Mouse (Mus musculus): ENCODE measurements at regions not wholly inside any gene's neighbourhood (a gene's known extent, or its start where the extent isn't known, plus 50 kb on each side); places are given as distances from the start of the nearest gene placed in this dataset.

- Histone ChIP-seq H3K4me3 (replicated peaks; ENCODE audit: low read length) (no peak overlapping the region), H3K27ac (peak overlapping the region; percentile 28; the same call in 1 of the 2 replicates)
- peak; percentile 62 for ATAC-seq (ENCODE audit: low FRiP score)
Measured at GRCm38 (mm10) chr1:79379736-79380135, 60.2 kb downstream of the Scg2 start.

GRCm38 (mm10) chr1:79374811-79375210 is 65.1 kb downstream of the Scg2 start:
- H3K27me3 ChIP-seq (ENCODE audit: control insufficient read depth, insufficient read depth, low read length), result no peaks in the 10 kb centered on the region
- H3K27ac ChIP-seq, result no peak overlapping the region
- H3K4me2 ChIP-seq (replicated peaks), result no peak overlapping the region
- no peaks in the 10 kb centered on the region for H3K4me1 ChIP-seq (replicated peaks; ENCODE audit: control insufficient read depth, insufficient read depth, low read length)
- no peak overlapping the region for H3K4me3 ChIP-seq (replicated peaks; ENCODE audit: low read length)
- no peak overlapping the region for H3K9ac ChIP-seq
- ATAC-seq (ENCODE audit: low FRiP score), result no peak
- 52% methylated on average over 3 of the region's 3 CpGs for WGBS
- no peak for DNase-seq (ENCODE audit: low spot score)
- H3K9me3 ChIP-seq (ENCODE audit: control insufficient read depth, low read length), result no peaks in the 10 kb centered on the region
- no peaks in the 10 kb centered on the region for H3K36me3 ChIP-seq (replicated peaks; ENCODE audit: control insufficient read depth, insufficient read depth)

More at GRCm38 (mm10) chr1:79379736-79380135, 60.2 kb downstream of the Scg2 start:
- no peaks in the 10 kb centered on the region for H3K4me1 ChIP-seq (replicated peaks; ENCODE audit: control insufficient read depth, insufficient read depth, low read length)
- DNase-seq (ENCODE audit: low spot score), result no peak
- H3K27me3 ChIP-seq (ENCODE audit: control insufficient read depth, insufficient read depth, low read length), result no peaks in the 10 kb centered on the region
- H3K4me2 ChIP-seq (replicated peaks), result no peak overlapping the region
- H3K9ac ChIP-seq, result no peak overlapping the region
- WGBS, result 60% methylated on average over 5 of the region's 5 CpGs
- H3K36me3 ChIP-seq (replicated peaks; ENCODE audit: control insufficient read depth, insufficient read depth), result no peaks in the 10 kb centered on the region
- H3K9me3 ChIP-seq (ENCODE audit: control insufficient read depth, low read length), result no peaks in the 10 kb centered on the region

GRCm38 (mm10) chr1:79357291-79358045 is 82.5 kb downstream of the Scg2 start:
- WGBS, result 76% methylated on average over 2 of the region's 2 CpGs

GRCm38 (mm10) chr1:79346511-79346910 is 93.4 kb downstream of the Scg2 start:
- H3K36me3 ChIP-seq (replicated peaks; ENCODE audit: control insufficient read depth, insufficient read depth), result no peaks in the 10 kb centered on the region
- 80% methylated on average over 3 of the region's 3 CpGs for WGBS
- no peak overlapping the region for H3K4me2 ChIP-seq (replicated peaks)
- ATAC-seq (ENCODE audit: low FRiP score) (no peak), DNase-seq (ENCODE audit: low spot score) (no peak)
- H3K27me3 ChIP-seq (ENCODE audit: control insufficient read depth, insufficient read depth, low read length), result no peaks in the 10 kb centered on the region
- H3K9me3 ChIP-seq (ENCODE audit: control insufficient read depth, low read length), result no peaks in the 10 kb centered on the region
- H3K27ac ChIP-seq, result no peak overlapping the region
- H3K4me1 ChIP-seq (replicated peaks; ENCODE audit: control insufficient read depth, insufficient read depth, low read length), result no peaks in the 10 kb centered on the region
- no peak overlapping the region for H3K4me3 ChIP-seq (replicated peaks; ENCODE audit: low read length)
- H3K9ac ChIP-seq, result no peak overlapping the region

More at GRCm38 (mm10) chr1:79357291-79358045, 82.5 kb downstream of the Scg2 start:
- Histone ChIP-seq H3K27me3 (ENCODE audit: control insufficient read depth, insufficient read depth, low read length) (no peaks in the 10 kb centered on the region), H3K4me1 (replicated peaks; ENCODE audit: control insufficient read depth, insufficient read depth, low read length) (no peaks in the 10 kb centered on the region), H3K4me3 (replicated peaks; ENCODE audit: low read length) (no peak overlapping the region), H3K36me3 (replicated peaks; ENCODE audit: control insufficient read depth, insufficient read depth) (no peaks in the 10 kb centered on the region), H3K4me2 (replicated peaks) (no peak overlapping the region), H3K9me3 (ENCODE audit: control insufficient read depth, low read length) (no peaks in the 10 kb centered on the region), H3K27ac (no peak overlapping the region), H3K9ac (no peak overlapping the region)
- ATAC-seq (ENCODE audit: low FRiP score) (no peak), DNase-seq (ENCODE audit: low spot score) (no peak)

- no peaks in the 10 kb centered on the region for H3K9me3 ChIP-seq (ENCODE audit: control insufficient read depth, low read length)
- ATAC-seq (ENCODE audit: low FRiP score) (no peak), DNase-seq (ENCODE audit: low spot score) (no peak)
- no peak overlapping the region for H3K27ac ChIP-seq
- no peak overlapping the region for H3K4me3 ChIP-seq (replicated peaks; ENCODE audit: low read length)
- H3K9ac ChIP-seq, result no peak overlapping the region
- no peaks in the 10 kb centered on the region for H3K27me3 ChIP-seq (ENCODE audit: control insufficient read depth, insufficient read depth, low read length)
- 81% methylated on average over 7 of the region's 7 CpGs for WGBS
- H3K4me1 ChIP-seq (replicated peaks; ENCODE audit: control insufficient read depth, insufficient read depth, low read length), result no peaks in the 10 kb centered on the region
- no peaks in the 10 kb centered on the region for H3K36me3 ChIP-seq (replicated peaks; ENCODE audit: control insufficient read depth, insufficient read depth)
- no peak overlapping the region for H3K4me2 ChIP-seq (replicated peaks)
Measured at GRCm38 (mm10) chr1:79335480-79336114, 104.3 kb downstream of the Scg2 start.

- Histone ChIP-seq H3K36me3 (replicated peaks; ENCODE audit: control insufficient read depth, insufficient read depth) (no peaks in the 10 kb centered on the region), H3K9ac (no peak overlapping the region), H3K27me3 (ENCODE audit: control insufficient read depth, insufficient read depth, low read length) (no peaks in the 10 kb centered on the region), H3K4me3 (replicated peaks; ENCODE audit: low read length) (no peak overlapping the region), H3K9me3 (ENCODE audit: control insufficient read depth, low read length) (no peaks in the 10 kb centered on the region), H3K4me2 (replicated peaks) (no peak overlapping the region), H3K4me1 (replicated peaks; ENCODE audit: control insufficient read depth, insufficient read depth, low read length) (no peaks in the 10 kb centered on the region), H3K27ac (no peak overlapping the region)
- DNase-seq (ENCODE audit: low spot score) (no peak), ATAC-seq (ENCODE audit: low FRiP score) (no peak)
- WGBS, result 67% methylated on average over 5 of the region's 5 CpGs
Measured at GRCm38 (mm10) chr1:79317194-79317593, 122.7 kb downstream of the Scg2 start.

- no peaks in the 10 kb centered on the region for H3K9me3 ChIP-seq (ENCODE audit: control insufficient read depth, low read length)
- no peak overlapping the region for H3K9ac ChIP-seq
- H3K36me3 ChIP-seq (replicated peaks; ENCODE audit: control insufficient read depth, insufficient read depth), result no peaks in the 10 kb centered on the region
- H3K4me3 ChIP-seq (replicated peaks; ENCODE audit: low read length), result no peak overlapping the region
- DNase-seq (ENCODE audit: low spot score) (no peak), ATAC-seq (ENCODE audit: low FRiP score) (no peak)
- no peaks in the 10 kb centered on the region for H3K27me3 ChIP-seq (ENCODE audit: control insufficient read depth, insufficient read depth, low read length)
- no peak overlapping the region for H3K27ac ChIP-seq
- WGBS, result 92% methylated on average over 3 of the region's 3 CpGs
- no peaks in the 10 kb centered on the region for H3K4me1 ChIP-seq (replicated peaks; ENCODE audit: control insufficient read depth, insufficient read depth, low read length)
- H3K4me2 ChIP-seq (replicated peaks), result no peak overlapping the region
Measured at GRCm38 (mm10) chr1:79314774-79315173, 125.1 kb downstream of the Scg2 start.

GRCm38 (mm10) chr1:79312153-79312552 is 127.8 kb downstream of the Scg2 start:
- Histone ChIP-seq H3K4me2 (replicated peaks) (no peak overlapping the region), H3K4me1 (replicated peaks; ENCODE audit: control insufficient read depth, insufficient read depth, low read length) (no peaks in the 10 kb centered on the region), H3K27me3 (ENCODE audit: control insufficient read depth, insufficient read depth, low read length) (no peaks in the 10 kb centered on the region), H3K4me3 (replicated peaks; ENCODE audit: low read length) (no peak overlapping the region), H3K27ac (no peak overlapping the region), H3K9ac (no peak overlapping the region), H3K36me3 (replicated peaks; ENCODE audit: control insufficient read depth, insufficient read depth) (no peaks in the 10 kb centered on the region), H3K9me3 (ENCODE audit: control insufficient read depth, low read length) (no peaks in the 10 kb centered on the region)
- no peak for ATAC-seq (ENCODE audit: low FRiP score)
- DNase-seq (ENCODE audit: low spot score), result no peak
- WGBS, result 88% methylated on average over 5 of the region's 5 CpGs

GRCm38 (mm10) chr1:79303602-79304001 is 136.3 kb downstream of the Scg2 start:
- Histone ChIP-seq H3K27ac (no peak overlapping the region), H3K4me1 (replicated peaks; ENCODE audit: control insufficient read depth, insufficient read depth, low read length) (no peaks in the 10 kb centered on the region), H3K4me2 (replicated peaks) (no peak overlapping the region), H3K9ac (no peak overlapping the region), H3K4me3 (replicated peaks; ENCODE audit: low read length) (no peak overlapping the region), H3K9me3 (ENCODE audit: control insufficient read depth, low read length) (no peaks in the 10 kb centered on the region), H3K27me3 (ENCODE audit: control insufficient read depth, insufficient read depth, low read length) (no peaks in the 10 kb centered on the region), H3K36me3 (replicated peaks; ENCODE audit: control insufficient read depth, insufficient read depth) (no peaks in the 10 kb centered on the region)
- DNase-seq (ENCODE audit: low spot score) (no peak), ATAC-seq (ENCODE audit: low FRiP score) (no peak)
- whole genome bisulfite sequencing, result 38% methylated on average over 2 of the region's 2 CpGs
